Comparison of ENCODE assay signal across 16 mouse cellular contexts in the genomic region with DNA sequence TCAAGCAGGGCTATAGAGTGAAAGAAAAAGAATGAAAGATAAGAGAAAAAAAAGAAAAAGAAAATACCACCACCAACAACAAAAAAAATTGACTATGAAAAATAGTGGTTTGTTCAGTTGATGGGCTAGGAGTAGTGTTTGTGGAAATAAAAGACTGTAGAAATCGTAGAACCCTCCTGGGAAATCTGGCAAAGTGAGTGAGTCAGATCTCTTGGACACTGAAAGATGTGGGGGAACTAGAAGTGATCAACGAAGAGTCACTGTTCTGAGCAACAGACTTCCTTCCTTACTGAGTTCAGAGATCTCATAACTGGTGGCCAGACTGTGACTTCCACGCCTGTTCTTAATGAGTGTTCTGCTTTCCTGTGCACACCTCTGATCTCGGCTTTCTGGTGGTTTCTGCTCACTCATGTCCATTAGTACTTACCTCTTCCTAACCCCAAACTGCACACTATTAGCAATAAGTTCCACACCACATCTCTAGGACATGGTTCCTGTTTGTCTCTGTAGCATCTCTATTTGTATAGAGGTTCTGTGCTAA. TPM values are rescaled to one million over a fixed set of nuclear protein-coding genes. Genes with fewer than 3 reads are reported as not detected.
A peak's percentile ranks its signal among the peaks of the same experiment; 100 is the strongest.
DNase-seq lines count a peak whose midpoint lies in the region; ATAC-seq and TF ChIP-seq lines count a peak whose summit lies in the region.
"Had no signal": no experiment of that assay in that cellular context is flagged by ENCODE, and none has a peak within 500 bp of the region (broad histone marks: within the 10 kb centered on the region; RNA-seq: fewer than 3 reads in every experiment).

No protein-coding gene starts in this region.

- peak; percentile 24 for DNase-seq in lung, postnatal 36 days
- no peak for DNase-seq in lung, postnatal 14 days
- DNase-seq in CH12.LX (ENCODE audit: extremely low read depth), result peak; percentile 51
- DNase-seq in induced T-regulatory cell, adult 2 months (ENCODE audit: low read depth), result peak; percentile 47
- DNase-seq in frontal cortex, postnatal 14 days (ENCODE audit: low spot score in 2 of 2), result no peak
- DNase-seq in layer of hippocampus, adult 18-20 months (ENCODE audit: low spot score in 2 of 2), result no peak
- DNase-seq: adrenal gland, postnatal 36 days; cerebellum, postnatal 25 days; gastrocnemius, postnatal 10 days; kidney, adult 2 months had no signal

- peak; percentile 54; the same call in 1 of the 2 replicates for TF ChIP-seq EP300 in CH12.LX (IDR thresholded peaks at IDR 0.05; ENCODE audit: low read length)

- no peak overlapping the region for H3K27ac ChIP-seq in CH12.LX (ENCODE audit: insufficient read depth, low read depth)
- no peak overlapping the region for H3K27ac ChIP-seq in hindbrain, embryonic 12.5 days
- H3K27ac ChIP-seq: embryonic facial prominence, embryonic 12.5 days; hindbrain, embryonic 15.5 days; limb, embryonic 13.5 days; lung, embryonic 15.5 days; midbrain, embryonic 13.5 days had no signal

- no peaks in the 10 kb centered on the region for H3K9me3 ChIP-seq in CH12.LX (replicated peaks; ENCODE audit: low read length)
- no peaks in the 10 kb centered on the region for H3K9me3 ChIP-seq in hindbrain, embryonic 12.5 days (replicated peaks)
- H3K9me3 ChIP-seq: embryonic facial prominence, embryonic 12.5 days; hindbrain, embryonic 15.5 days; limb, embryonic 13.5 days; lung, embryonic 15.5 days; midbrain, embryonic 13.5 days had no signal

- peaks cover 7 to 43% of the 10 kb centered on the region in 2 experiments for H3K4me1 ChIP-seq in CH12.LX (ENCODE audit: control insufficient read depth in 1 of 2, insufficient read depth in 2 of 2)
- no peaks in the 10 kb centered on the region for H3K4me1 ChIP-seq in hindbrain, embryonic 12.5 days
- H3K4me1 ChIP-seq: hindbrain, embryonic 15.5 days; limb, embryonic 13.5 days; lung, embryonic 15.5 days; midbrain, embryonic 13.5 days had no signal

- no peaks in the 10 kb centered on the region for H3K27me3 ChIP-seq in CH12.LX (replicated peaks)
- no peaks in the 10 kb centered on the region for H3K27me3 ChIP-seq in hindbrain, embryonic 12.5 days
- H3K27me3 ChIP-seq: embryonic facial prominence, embryonic 12.5 days; hindbrain, embryonic 15.5 days; limb, embryonic 13.5 days; lung, embryonic 15.5 days; midbrain, embryonic 13.5 days had no signal

- H3K4me2 ChIP-seq in CH12.LX (ENCODE audit: insufficient read depth, low read depth, poor library complexity, severe bottlenecking), result peak overlapping the region; percentile 36
- no peak overlapping the region for H3K4me2 ChIP-seq in hindbrain, embryonic 12.5 days (replicated peaks)
- H3K4me2 ChIP-seq: embryonic facial prominence, embryonic 12.5 days; hindbrain, embryonic 15.5 days; limb, embryonic 13.5 days; lung, embryonic 15.5 days; midbrain, embryonic 13.5 days had no signal

- no peak overlapping the region for H3K9ac ChIP-seq in CH12.LX (ENCODE audit: insufficient read depth, low read depth)
- no peak overlapping the region for H3K9ac ChIP-seq in hindbrain, embryonic 12.5 days
- H3K9ac ChIP-seq: embryonic facial prominence, embryonic 12.5 days; hindbrain, embryonic 15.5 days; limb, embryonic 13.5 days; lung, embryonic 15.5 days; midbrain, embryonic 13.5 days had no signal

- WGBS in hindbrain, embryonic 12.5 days, result 78% methylated on average over 4 of the region's 4 CpGs

- TF ChIP-seq POLR2A in CH12.LX (IDR thresholded peaks at IDR 0.05; ENCODE audit: low read depth, low read length), result no peak

- no peaks in the 10 kb centered on the region for H3K79me2 ChIP-seq in CH12.LX (replicated peaks; ENCODE audit: control insufficient read depth, extremely low read depth, insufficient read depth, poor library complexity, severe bottlenecking)

- no peak for TF ChIP-seq RAD21 in CH12.LX (IDR thresholded peaks at IDR 0.05; ENCODE audit: low read depth, low read length)

- no peak for ATAC-seq in hindbrain, embryonic 12.5 days (ENCODE audit: low FRiP score)
- ATAC-seq: midbrain, embryonic 13.5 days had no signal

- in situ Hi-C loops in CH12.LX (cut with MboI; ENCODE audit: low pct_ligation_motif_present, low pct_unique_long_range_greater_than_20kb, low sequenced_read_pairs), result loop anchor here (5.0 kb wide), 1 partner anchor 36 kb away; a partner anchor contains a TSS

- dilution Hi-C loops in CH12.LX (cut with MboI; ENCODE audit: extremely low pct_ligation_motif_present, extremely low pct_unique_long_range_greater_than_20kb, low sequenced_read_pairs), result no loop called here

- H3K36me3 ChIP-seq in CH12.LX (replicated peaks in 1 of 2; ENCODE audit: control insufficient read depth in 1 of 2, insufficient read depth in 1 of 2, low read length in 1 of 2), result no peaks in the 10 kb centered on the region
- no peaks in the 10 kb centered on the region for H3K36me3 ChIP-seq in hindbrain, embryonic 12.5 days
- H3K36me3 ChIP-seq: embryonic facial prominence, embryonic 12.5 days; hindbrain, embryonic 15.5 days; limb, embryonic 13.5 days; lung, embryonic 15.5 days; midbrain, embryonic 13.5 days had no signal

- H3K4me3 ChIP-seq in CH12.LX (replicated peaks in 1 of 3; ENCODE audit: low read depth in 2 of 3, low read length in 2 of 3, poor library complexity in 1 of 3), result no peak overlapping the region
- no peak overlapping the region for H3K4me3 ChIP-seq in hindbrain, embryonic 12.5 days
- H3K4me3 ChIP-seq: embryonic facial prominence, embryonic 12.5 days; hindbrain, embryonic 15.5 days; limb, embryonic 13.5 days; lung, embryonic 15.5 days; midbrain, embryonic 13.5 days had no signal

- no peak for TF ChIP-seq CTCF in CH12.LX (conservative IDR thresholded peaks at IDR 0.05 in 1 of 2, IDR thresholded peaks at IDR 0.05 in 1 of 2; ENCODE audit: low read depth in 2 of 2, low read length in 2 of 2)

TF ChIP-seq in CH12.LX, 34 proteins besides CTCF, POLR2A, EP300 and RAD21:
- peak; percentile 34; the same call in 1 of the 2 replicates for TF ChIP-seq BHLHE40 (IDR thresholded peaks at IDR 0.05; ENCODE audit: low read depth, low read length)
- TF ChIP-seq IRF4 (IDR thresholded peaks at IDR 0.05; ENCODE audit: low read depth, low read length), result 0 out of 2 replicates have a peak, but pooled peaks have one; percentile 42
- peak; percentile 23; the same call in 1 of the 2 replicates for TF ChIP-seq JUND (conservative IDR thresholded peaks at IDR 0.05; ENCODE audit: low read depth, low read length)
- TF ChIP-seq ZC3H11A (IDR thresholded peaks at IDR 0.05; ENCODE audit: low read depth, low read length), result no peak

RNA-seq across cellular contexts. Expression of a gene that starts 37.7 kb away (rescaled TPM):
- total RNA-seq in CH12.LX (2012; rRNA removed) (176 and 184 TPM in 2 replicates), CH12.LX (2014; rRNA removed) (513 and 576 TPM in 2 replicates)
- 374 and 427 TPM in 2 replicates for polyA plus RNA-seq in CH12.LX (2012; ENCODE audit: insufficient read length, low read depth)
- polyA plus RNA-seq in hindbrain, embryonic 12.5 days (2016; fragmentation: Nextera tagmentation; extraction: Ambion mirVana), result 249 and 266 TPM in 2 replicates
- 100 to 1,000 TPM; 346 to 362 TPM for total RNA-seq in layer of hippocampus, adult 18-20 months (2021)

Comparison
In these comparisons a context has a peak if more than half of its experiments do, and no peak if none do; other contexts are left out.
1. DNase-seq: peak in lung, postnatal 36 days (single experiment), CH12.LX (single experiment) and induced T-regulatory cell, adult 2 months (single experiment); none in lung, postnatal 14 days (single experiment), frontal cortex, postnatal 14 days (0 of 2) and layer of hippocampus, adult 18-20 months (0 of 2).